Mouse (Mus musculus): ENCODE measurements around the gene Ccdc3. TPM values are rescaled to one million over a fixed set of nuclear protein-coding genes. Genes with fewer than 3 reads are reported as not detected.
A peak's percentile ranks its signal among the peaks of the same experiment; 100 is the strongest.

Ccdc3 gene
- polyA plus RNA-seq, 1 experiment from 2014 or later: 7.3 TPM

DNA sequence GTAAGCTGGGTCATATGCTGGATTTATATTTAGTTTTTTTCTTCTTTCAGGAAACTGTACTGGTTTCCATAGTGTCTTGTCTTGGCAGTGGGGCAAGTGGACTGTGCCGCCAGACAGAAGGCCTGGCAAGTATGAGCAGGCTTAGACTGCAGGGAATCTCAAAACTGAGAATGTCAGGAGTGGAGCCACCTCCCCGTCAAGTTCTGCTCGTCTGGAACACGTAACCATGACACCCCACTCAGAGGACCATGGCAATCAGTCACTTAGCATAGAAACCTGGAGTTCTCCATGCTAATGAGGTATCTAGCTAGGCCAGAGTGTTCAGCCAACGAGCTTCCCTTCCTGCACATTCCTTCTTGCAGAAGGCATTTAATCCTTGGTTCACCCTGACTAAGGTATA lies 10.2 kb upstream of the Ccdc3 start:
- H3K4me3 ChIP-seq: no peak overlapping the region
- no peaks in the 10 kb centered on the region for H3K36me3 ChIP-seq (replicated peaks)
- no peaks in the 10 kb centered on the region for H3K27me3 ChIP-seq (replicated peaks)
- H3K27ac ChIP-seq: no peak overlapping the region
- no peak overlapping the region for H3K4me2 ChIP-seq
- peaks cover 4% of the 10 kb centered on the region; the same call in 1 of the 2 replicates for H3K4me1 ChIP-seq
- 0 out of 2 replicates have a peak, but pooled peaks have one; percentile 37 for ATAC-seq (replicated peaks)
- H3K9ac ChIP-seq: no peak overlapping the region
- no peaks in the 10 kb centered on the region for H3K9me3 ChIP-seq
- WGBS: 59% methylated on average over 5 of the region's 5 CpGs

DNA sequence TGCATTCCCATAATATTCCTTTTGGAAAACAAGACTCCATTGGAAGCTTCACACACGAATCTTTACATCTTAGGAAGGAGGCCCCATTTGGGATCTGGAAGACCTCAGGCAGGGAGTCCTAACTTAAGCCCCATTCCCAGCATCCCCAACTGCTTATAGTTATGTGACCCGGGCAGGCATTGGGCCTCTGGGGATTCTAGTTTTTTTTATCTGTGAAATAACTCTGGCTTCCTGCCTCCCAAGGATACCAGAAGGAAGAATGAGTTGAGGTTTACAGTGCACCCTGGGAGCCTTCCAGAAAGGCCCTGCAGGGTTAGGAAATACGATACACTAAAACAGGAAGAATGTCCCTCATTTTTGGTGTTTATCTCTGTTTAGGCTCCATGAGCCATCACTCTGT lies 8.5 kb upstream of the Ccdc3 start:
- no peaks in the 10 kb centered on the region for H3K36me3 ChIP-seq (replicated peaks)
- no peak overlapping the region for H3K9ac ChIP-seq
- H3K4me3 ChIP-seq: no peak overlapping the region
- H3K4me2 ChIP-seq: no peak overlapping the region
- WGBS: 61% methylated on average over 3 of the region's 3 CpGs
- no peaks in the 10 kb centered on the region for H3K9me3 ChIP-seq
- no peak for ATAC-seq (replicated peaks)
- H3K4me1 ChIP-seq: peaks cover 4% of the 10 kb centered on the region; the same call in 1 of the 2 replicates
- no peak overlapping the region for H3K27ac ChIP-seq
- no peaks in the 10 kb centered on the region for H3K27me3 ChIP-seq (replicated peaks)

GRCm38 (mm10) chr2:5132046-5132445 lies 5.5 kb upstream of the Ccdc3 start:
- no peaks in the 10 kb centered on the region for H3K9me3 ChIP-seq
- no peaks in the 10 kb centered on the region for H3K36me3 ChIP-seq (replicated peaks)
- no peak overlapping the region for H3K4me2 ChIP-seq
- H3K27me3 ChIP-seq (replicated peaks): 0 out of 2 replicates have a peak, but pooled peaks cover 7% of the 10 kb centered on the region
- no peak for ATAC-seq (replicated peaks)
- 90% methylated on average over 4 of the region's 4 CpGs for WGBS
- no peak overlapping the region for H3K27ac ChIP-seq
- H3K4me1 ChIP-seq: no peaks in the 10 kb centered on the region
- no peak overlapping the region for H3K4me3 ChIP-seq
- H3K9ac ChIP-seq: no peak overlapping the region

- no peak overlapping the region for H3K9ac ChIP-seq
- H3K4me1 ChIP-seq: peaks cover 11% of the 10 kb centered on the region
- H3K27ac ChIP-seq: no peak overlapping the region
- no peak for ATAC-seq (replicated peaks)
- peaks cover 28% of the 10 kb centered on the region for H3K27me3 ChIP-seq (replicated peaks)
- H3K36me3 ChIP-seq (replicated peaks): no peaks in the 10 kb centered on the region
- no peak overlapping the region for H3K4me2 ChIP-seq
- no peak overlapping the region for H3K4me3 ChIP-seq
- no peaks in the 10 kb centered on the region for H3K9me3 ChIP-seq
- 88% methylated on average over 5 of the region's 5 CpGs for WGBS
Measured at GRCm38 (mm10) chr2:5134959-5135743, 2.4 kb upstream of the Ccdc3 start.

DNA sequence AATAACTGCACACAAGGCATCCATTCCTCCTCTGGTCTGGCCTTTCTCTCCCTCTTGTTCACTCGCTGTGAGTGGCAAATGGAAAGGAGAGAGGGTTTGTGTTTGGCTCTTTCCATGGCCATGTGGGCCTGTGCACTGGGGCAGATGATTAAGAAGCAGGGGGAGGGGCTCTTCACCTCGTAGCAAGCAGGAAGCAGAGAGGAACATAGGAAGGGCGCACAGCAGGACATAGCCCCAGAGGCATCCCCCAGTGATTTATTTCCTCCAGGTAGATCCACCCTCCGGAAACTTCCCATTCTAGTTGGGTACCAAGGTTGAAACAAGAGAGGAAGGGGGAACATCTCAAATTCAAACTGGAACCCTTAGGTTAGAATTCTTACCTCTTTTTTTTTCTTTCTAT lies 2.4 kb downstream of the Ccdc3 start:
- Histone ChIP-seq H3K4me1 (peaks cover 11% of the 10 kb centered on the region), H3K9me3 (no peaks in the 10 kb centered on the region), H3K36me3 (replicated peaks) (no peaks in the 10 kb centered on the region), H3K9ac (no peak overlapping the region), H3K4me3 (no peak overlapping the region), H3K27me3 (replicated peaks) (peaks cover 34% of the 10 kb centered on the region), H3K27ac (no peak overlapping the region), H3K4me2 (no peak overlapping the region)
- WGBS: 61% methylated on average over 4 of the region's 4 CpGs
- ATAC-seq (replicated peaks): no peak

DNA sequence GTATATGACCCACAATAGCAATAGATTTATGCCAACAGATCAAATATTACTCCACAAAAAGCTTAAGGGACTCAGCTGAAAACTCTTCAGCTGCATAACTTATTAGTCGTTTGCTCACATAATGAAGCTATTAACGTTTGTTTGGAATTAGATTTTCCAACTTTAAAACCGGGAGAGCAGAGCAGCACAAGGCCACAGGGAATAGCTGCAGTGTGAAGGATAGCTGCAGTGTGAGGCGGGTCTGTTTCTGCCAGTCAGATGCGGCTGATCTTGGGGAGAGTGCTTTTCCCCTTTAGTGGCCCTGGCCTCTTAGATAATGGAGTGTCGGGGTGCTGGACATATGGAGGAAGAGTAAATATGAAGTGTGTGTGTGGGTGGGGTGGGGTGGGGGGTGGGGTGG lies 6.9 kb downstream of the Ccdc3 start:
- no peak overlapping the region for H3K4me2 ChIP-seq
- H3K27me3 ChIP-seq (replicated peaks): peaks cover 9% of the 10 kb centered on the region
- no peaks in the 10 kb centered on the region for H3K4me1 ChIP-seq
- no peaks in the 10 kb centered on the region for H3K36me3 ChIP-seq (replicated peaks)
- H3K9ac ChIP-seq: no peak overlapping the region
- H3K9me3 ChIP-seq: no peaks in the 10 kb centered on the region
- ATAC-seq (replicated peaks): no peak
- 58% methylated on average over 6 of the region's 6 CpGs for WGBS
- no peak overlapping the region for H3K27ac ChIP-seq
- no peak overlapping the region for H3K4me3 ChIP-seq

- Histone ChIP-seq H3K27ac (no peak overlapping the region), H3K4me2 (no peak overlapping the region), H3K4me1 (no peaks in the 10 kb centered on the region), H3K36me3 (replicated peaks) (no peaks in the 10 kb centered on the region), H3K4me3 (no peak overlapping the region), H3K27me3 (replicated peaks) (no peaks in the 10 kb centered on the region), H3K9ac (no peak overlapping the region), H3K9me3 (no peaks in the 10 kb centered on the region)
- no peak for ATAC-seq (replicated peaks)
- 80% methylated on average over 2 of the region's 2 CpGs for WGBS
Measured at GRCm38 (mm10) chr2:5147907-5148306, 10.3 kb downstream of the Ccdc3 start.

DNA sequence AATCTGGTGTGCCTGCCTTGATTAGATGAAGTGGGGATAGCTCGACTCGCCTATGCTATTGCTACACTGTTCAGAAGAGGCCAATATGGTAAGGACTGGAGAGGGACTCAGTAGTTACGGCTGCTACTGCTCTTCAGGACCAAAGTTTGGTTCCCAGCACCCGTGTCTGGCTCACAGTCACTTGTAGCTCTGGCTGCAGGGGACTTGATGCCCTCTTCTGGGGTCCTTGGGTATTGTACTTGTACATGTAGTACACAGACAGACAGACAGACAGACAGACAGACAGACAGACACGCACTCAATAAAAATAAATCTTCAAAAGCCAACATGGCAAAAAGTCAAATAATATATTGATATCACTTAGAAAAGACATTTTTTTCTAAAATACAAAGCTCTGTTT lies 17.1 kb downstream of the Ccdc3 start:
- H3K4me1 ChIP-seq: no peaks in the 10 kb centered on the region
- no peak overlapping the region for H3K9ac ChIP-seq
- H3K4me3 ChIP-seq: no peak overlapping the region
- no peak for ATAC-seq (replicated peaks)
- WGBS: 92% methylated on average over 5 of the region's 5 CpGs
- H3K9me3 ChIP-seq: no peaks in the 10 kb centered on the region
- H3K27me3 ChIP-seq (replicated peaks): no peaks in the 10 kb centered on the region
- no peak overlapping the region for H3K4me2 ChIP-seq
- no peak overlapping the region for H3K27ac ChIP-seq
- H3K36me3 ChIP-seq (replicated peaks): no peaks in the 10 kb centered on the region

GRCm38 (mm10) chr2:5160236-5160848 lies 22.8 kb downstream of the Ccdc3 start:
- H3K4me3 ChIP-seq: no peak overlapping the region
- H3K4me1 ChIP-seq: no peaks in the 10 kb centered on the region
- no peaks in the 10 kb centered on the region for H3K9me3 ChIP-seq
- H3K27me3 ChIP-seq (replicated peaks): no peaks in the 10 kb centered on the region
- no peak overlapping the region for H3K9ac ChIP-seq
- no peak overlapping the region for H3K27ac ChIP-seq
- no peaks in the 10 kb centered on the region for H3K36me3 ChIP-seq (replicated peaks)
- WGBS: 71% methylated on average over 11 of the region's 11 CpGs
- no peak overlapping the region for H3K4me2 ChIP-seq
- peak; percentile 58 for ATAC-seq (replicated peaks)

DNA sequence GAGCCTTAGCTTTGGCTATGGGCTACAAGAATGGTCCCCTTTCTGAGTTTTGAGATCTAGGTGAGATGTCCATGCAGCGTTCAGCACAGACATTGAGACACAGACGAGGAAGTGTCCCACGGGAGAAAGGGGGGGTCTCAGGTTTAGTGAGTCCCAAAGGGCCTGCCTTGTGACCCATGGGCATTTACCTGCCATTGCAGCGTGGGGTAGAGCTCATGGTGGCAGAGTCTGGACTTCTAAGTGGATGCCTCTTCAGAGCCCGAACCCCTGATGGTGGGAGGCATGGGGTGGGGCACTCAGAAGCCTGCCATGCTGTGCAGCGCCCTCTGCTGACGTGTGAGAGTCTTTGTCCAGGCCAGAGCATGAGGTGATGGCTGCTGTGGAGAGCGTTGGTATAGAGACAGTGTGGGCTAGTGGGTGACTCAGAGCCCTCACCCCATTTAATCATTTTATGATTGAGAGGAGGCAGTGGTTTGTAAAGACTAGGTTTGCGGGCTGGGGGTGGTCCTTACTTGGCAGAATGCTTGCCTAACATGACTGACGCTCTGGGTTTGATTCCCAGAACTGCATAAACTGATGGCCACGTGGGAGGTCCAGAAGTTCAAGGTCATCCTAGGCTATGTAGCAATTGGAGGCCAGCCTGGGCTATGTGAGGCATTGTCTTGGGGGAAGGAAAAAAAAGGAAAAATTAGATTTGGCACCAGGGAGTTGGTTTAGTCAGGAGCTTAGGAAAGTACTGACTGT lies 23.6 kb downstream of the Ccdc3 start:
- Histone ChIP-seq H3K9ac (no peak overlapping the region), H3K27ac (no peak overlapping the region), H3K4me1 (no peaks in the 10 kb centered on the region), H3K4me3 (no peak overlapping the region), H3K36me3 (replicated peaks) (no peaks in the 10 kb centered on the region), H3K9me3 (no peaks in the 10 kb centered on the region), H3K27me3 (replicated peaks) (no peaks in the 10 kb centered on the region), H3K4me2 (no peak overlapping the region)
- 75% methylated on average over 11 of the region's 11 CpGs for WGBS
- 0 out of 2 replicates have a peak, but pooled peaks have one; percentile 42 for ATAC-seq (replicated peaks)

DNA sequence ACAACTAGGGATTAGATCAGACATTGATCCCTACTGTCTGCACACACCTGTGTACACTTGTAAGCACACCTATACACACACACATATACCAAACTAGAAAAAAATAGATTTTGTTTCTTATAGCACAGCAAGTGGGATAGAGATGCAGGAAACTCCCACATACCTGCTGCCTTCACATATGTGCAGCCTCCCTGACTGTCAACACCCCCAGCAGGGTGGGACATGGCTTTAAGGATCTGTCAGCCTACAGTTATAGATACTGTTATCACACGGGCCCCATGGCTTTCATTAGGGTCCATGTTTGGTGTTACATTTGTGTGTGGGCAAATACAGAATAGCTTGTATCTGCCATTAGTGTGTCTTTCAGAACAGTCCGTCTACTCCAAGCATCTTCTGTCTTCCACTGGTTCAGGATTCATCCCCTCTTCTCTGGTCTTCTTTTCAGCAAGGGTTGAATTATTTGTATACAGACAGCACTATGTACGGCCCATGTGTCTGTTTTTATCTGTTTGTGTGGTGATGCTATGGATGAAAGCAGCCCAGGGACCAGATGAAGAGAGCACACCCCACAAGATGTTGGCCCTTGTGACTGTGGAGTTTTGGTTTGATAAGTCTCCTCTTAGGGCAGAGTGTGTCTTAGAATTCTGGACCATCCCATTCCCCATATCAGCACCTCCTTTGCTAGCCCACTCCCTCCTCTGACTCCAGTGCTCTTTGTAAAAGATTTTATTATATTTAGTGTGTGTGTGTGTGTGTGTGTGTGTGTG lies 24.5 kb downstream of the Ccdc3 start:
- Histone ChIP-seq H3K27me3 (replicated peaks) (no peaks in the 10 kb centered on the region), H3K4me2 (no peak overlapping the region), H3K36me3 (replicated peaks) (no peaks in the 10 kb centered on the region), H3K9ac (no peak overlapping the region), H3K4me3 (no peak overlapping the region), H3K27ac (no peak overlapping the region), H3K4me1 (no peaks in the 10 kb centered on the region), H3K9me3 (no peaks in the 10 kb centered on the region)
- no peak for ATAC-seq (replicated peaks)
- 83% methylated on average over 3 of the region's 3 CpGs for WGBS

DNA sequence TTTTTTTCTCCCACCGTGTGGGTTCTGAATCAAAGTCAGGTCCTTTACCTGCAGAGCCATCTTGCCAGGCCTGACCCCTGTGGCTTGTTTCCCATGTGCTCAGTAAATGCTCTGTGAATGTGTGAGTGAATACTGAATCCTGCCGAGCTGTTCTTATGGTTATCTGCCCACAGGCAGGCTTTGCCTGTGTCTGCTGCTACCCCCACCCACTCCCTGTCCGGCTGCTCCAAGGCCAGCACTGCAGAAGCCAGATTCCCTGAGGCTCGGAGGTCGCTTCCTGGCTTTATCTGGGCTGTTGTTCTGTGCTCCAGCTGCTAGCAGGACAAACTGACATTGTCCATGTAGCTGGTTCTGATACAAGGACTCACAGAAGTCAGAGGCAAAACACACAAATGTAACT lies 25.2 kb downstream of the Ccdc3 start:
- no peak for ATAC-seq (replicated peaks)
- no peak overlapping the region for H3K4me2 ChIP-seq
- no peaks in the 10 kb centered on the region for H3K27me3 ChIP-seq (replicated peaks)
- 49% methylated on average over 5 of the region's 5 CpGs for WGBS
- no peak overlapping the region for H3K4me3 ChIP-seq
- H3K4me1 ChIP-seq: no peaks in the 10 kb centered on the region
- H3K9ac ChIP-seq: no peak overlapping the region
- H3K36me3 ChIP-seq (replicated peaks): no peaks in the 10 kb centered on the region
- no peak overlapping the region for H3K27ac ChIP-seq
- no peaks in the 10 kb centered on the region for H3K9me3 ChIP-seq
